Mouse (Mus musculus) CD8-positive naive resting alpha-beta T cell, adult 2 months (primary cell): Measurements from ENCODE around the gene Adh7.
A peak's percentile ranks its signal among the peaks of the same experiment; 100 is the strongest.

ENCODE experiments used
- DNase-seq, 2 experiments: peaks; one replicate each; pipeline ENCODE4 v3.0.0; 2022; ENCODE audit warnings: low read depth in 2 of 2, low spot score in 2 of 2

Adh7 gene

DNA sequence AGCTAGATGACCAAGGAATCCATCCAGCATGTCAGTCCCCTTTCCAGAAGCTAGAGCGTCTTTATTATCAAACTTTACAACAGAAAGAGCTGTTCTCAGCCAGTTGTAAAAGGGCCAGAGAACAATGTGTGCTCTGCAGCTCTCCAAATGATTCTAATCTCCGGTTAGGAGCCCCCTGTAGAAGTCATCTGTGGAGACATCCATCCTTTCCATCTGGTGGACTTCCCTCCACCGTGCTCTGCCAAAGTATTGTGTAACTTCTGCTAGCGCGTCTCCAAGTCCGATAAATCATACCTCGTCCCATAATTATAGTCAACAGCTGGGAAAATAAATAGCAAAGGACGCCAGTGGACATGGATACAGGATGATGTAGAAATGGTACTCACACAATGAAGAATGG lies 31.2 kb downstream of the Adh7 start:
- no peak for DNase-seq

- no peak for DNase-seq
These were observed 33.6 kb downstream of the Adh7 start for GRCm38 (mm10) chr3:138251156-138251555.

DNA sequence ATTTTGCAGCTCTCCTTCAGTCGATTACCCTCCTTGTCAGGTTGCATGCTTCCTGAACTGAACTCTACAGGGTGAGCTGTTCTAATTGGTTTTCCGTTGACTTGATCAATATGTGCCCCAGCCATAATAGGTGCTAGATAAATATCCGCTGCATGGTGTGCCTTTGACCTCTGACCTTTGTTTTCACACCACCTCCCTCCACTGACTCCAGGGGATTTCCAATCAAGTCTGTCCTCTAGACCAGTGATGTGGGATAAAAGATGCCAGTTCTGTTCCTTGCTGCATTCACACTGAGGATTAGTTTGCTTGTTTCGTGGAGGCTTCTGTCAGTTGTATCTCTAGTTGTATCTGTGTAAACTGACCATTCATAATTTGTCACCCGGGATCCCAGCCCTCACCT lies 36.6 kb downstream of the Adh7 start:
- no peak for DNase-seq

- DNase-seq: no peak
These were observed 37.8 kb downstream of the Adh7 start for GRCm38 (mm10) chr3:138255366-138255765.

GRCm38 (mm10) chr3:138255780-138256550 lies 38.4 kb downstream of the Adh7 start:
- DNase-seq: no peak

GRCm38 (mm10) chr3:138260721-138261669 lies 43.4 kb downstream of the Adh7 start, which contains the start of gene Adh1:
Adh1 (plus strand) TSS chr3:138260991.
- DNase-seq: no peak

- DNase-seq: no peak
These were observed 45.0 kb downstream of the Adh7 start for GRCm38 (mm10) chr3:138262568-138262967.

- DNase-seq: no peak
These were observed 45.8 kb downstream of the Adh7 start for GRCm38 (mm10) chr3:138263154-138263930.

DNA sequence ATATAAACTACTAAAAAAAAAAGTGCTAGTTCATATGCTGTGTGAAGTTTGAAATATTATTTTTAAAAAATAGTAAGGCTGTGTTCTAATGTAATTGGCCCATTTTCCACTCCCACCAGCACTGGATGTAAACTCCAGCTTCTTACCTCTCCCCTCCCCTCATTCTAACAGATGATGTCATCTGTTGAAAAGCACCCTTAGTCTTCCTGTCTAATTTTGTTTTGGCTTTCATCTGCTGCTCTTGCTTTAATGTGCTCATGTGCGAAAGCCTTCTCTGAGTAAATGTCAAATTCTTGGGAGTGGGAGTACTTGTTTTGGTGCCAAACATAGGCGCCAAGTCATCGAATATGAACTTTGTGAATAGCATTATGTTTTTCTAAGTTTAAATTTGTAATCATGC lies 47.1 kb downstream of the Adh7 start:
- no peak for DNase-seq

DNA sequence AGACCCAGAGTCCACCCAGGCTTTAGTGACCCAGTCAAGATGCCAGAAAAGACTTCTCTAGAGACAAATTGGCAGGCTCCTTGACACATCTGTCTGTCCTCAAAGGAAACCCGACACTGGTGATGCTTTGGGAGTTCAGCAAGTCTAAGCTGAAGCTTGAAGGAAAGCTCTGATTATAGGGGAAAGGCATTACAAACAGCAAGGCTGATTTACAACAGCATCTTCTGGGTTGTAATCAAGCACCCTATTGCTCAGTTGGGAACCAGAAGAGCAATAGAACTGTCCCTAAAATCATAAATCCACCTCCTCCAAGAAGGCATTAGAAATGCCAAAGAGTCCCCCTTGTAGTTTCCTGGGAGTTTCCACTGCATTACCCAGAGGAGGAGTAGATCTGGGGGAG lies 52.9 kb downstream of the Adh7 start:
- DNase-seq: no peak

DNA sequence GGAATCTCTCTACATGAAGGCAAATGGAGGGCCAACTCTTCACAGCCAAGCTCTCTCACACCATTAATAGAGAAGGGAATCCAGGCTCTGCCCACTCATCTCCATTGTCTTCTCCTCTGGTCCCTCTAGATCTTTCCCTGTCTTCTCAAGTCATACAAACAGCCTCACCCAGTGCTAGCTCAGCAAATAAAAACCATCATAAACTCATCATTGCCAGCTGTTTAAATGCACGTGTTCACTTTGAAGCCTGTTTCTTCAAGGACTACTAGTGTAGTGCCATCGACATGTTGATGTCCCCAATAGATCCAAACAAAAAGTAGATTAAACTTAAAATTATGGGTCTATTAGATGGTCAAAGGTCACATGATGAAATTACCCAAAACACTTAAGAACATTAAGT lies 53.7 kb downstream of the Adh7 start:
- DNase-seq: no peak

DNA sequence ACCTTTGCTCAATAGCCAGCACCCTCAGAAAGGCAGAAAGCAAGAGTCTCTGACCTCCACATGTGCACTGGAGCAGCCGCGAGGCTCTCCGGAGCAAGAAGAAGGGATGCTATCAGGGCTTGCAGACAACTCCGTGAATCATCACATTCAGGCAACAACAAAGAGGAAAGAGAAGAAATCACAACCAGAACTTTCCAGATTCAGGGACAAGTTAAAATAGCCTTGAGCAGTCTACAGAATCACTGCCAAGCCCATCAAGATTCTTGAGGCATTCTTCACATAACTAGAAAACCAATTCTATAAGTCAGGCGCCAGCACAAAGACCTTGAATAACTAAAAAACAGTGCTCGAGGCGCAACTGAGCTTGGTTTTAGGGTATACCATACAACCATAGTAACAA lies 55.5 kb downstream of the Adh7 start:
- no peak for DNase-seq

DNA sequence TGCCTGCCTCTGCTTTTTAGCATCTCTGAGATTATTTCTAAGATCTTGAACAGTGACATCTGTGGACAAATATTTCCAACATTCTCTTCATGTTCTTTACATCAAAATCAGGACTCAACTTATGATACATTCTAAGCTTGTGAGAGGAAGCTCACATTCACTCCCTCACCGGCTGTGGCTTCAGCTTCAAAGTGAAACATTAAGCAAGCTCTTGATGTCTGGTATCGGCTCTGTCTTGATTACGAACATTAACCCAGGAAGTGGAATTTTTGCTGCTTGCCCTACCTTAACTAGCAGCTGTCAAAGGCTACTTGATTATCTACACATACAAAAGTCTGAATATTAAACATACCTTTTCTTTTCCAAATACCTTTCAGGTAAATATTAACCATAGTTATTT lies 57.5 kb downstream of the Adh7 start:
- DNase-seq: peak in 1 of 2 experiments; percentile 15

DNA sequence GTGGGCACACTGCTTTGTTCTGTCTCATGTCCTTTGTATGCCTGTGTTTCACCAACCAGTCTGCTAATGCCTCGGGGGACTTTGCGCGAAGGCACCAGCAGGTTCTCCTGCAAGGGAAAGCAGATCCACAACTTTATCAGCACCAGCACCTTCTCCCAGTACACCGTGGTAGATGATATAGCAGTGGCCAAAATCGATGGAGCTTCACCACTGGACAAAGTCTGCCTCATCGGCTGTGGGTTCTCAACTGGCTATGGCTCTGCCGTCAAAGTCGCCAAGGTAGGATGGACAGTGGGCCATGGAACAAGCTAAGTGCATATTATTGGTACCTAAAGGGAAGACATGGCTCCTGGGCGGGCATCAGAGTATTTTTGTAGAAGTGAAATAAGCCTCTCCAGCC lies 65.0 kb downstream of the Adh7 start:
- DNase-seq: no peak
